Mouse (Mus musculus) MEL (cell line): ENCODE results near the gene Dnttip2. TPM values are rescaled to one million over a fixed set of nuclear protein-coding genes. Genes with fewer than 3 reads are reported as not detected.

ENCODE experiments used
- DNase-seq: peaks from one replicate; pipeline ENCODE4 v3.0.0; 2011; ENCODE audit warnings: low read depth, low spot score
- H3K27ac ChIP-seq: 2 replicates; pipeline ENCODE4 v1.5.1; 2012; ENCODE audit warnings: low read depth, mild to moderate bottlenecking, control low read depth, low read length, moderate library complexity; ENCODE audit not compliant: control insufficient read depth
- H3K27me3 ChIP-seq, 2 experiments: fragments of 150-350 bp in 1 of 2; sonication (generic) in 1 of 2; 2 replicates each; pipeline ENCODE4 v1.6.1; 2012; ENCODE audit warnings: low read length in 2 of 2, mild to moderate bottlenecking in 2 of 2, improper control_type of control experiment in 1 of 2, moderate library complexity in 1 of 2; ENCODE audit not compliant: insufficient read depth in 2 of 2, control insufficient read depth in 1 of 2
- H3K36me3 ChIP-seq, 2 experiments: 2 replicates each; pipeline ENCODE4 v1.6.1; 2012 to 2014; ENCODE audit warnings: low read length in 2 of 2, improper control_type of control experiment in 1 of 2, inconsistent platforms in 1 of 2, mild to moderate bottlenecking in 1 of 2; ENCODE audit not compliant: insufficient read depth in 2 of 2, control insufficient read depth in 1 of 2
- H3K4me1 ChIP-seq, 2 experiments: fragments of 150-350 bp in 1 of 2; sonication (generic) in 1 of 2; 2 replicates each; pipeline ENCODE4 v1.6.1; 2012; ENCODE audit warnings: low read length in 2 of 2, improper control_type of control experiment in 1 of 2, mild to moderate bottlenecking in 1 of 2; ENCODE audit not compliant: insufficient read depth in 2 of 2, control insufficient read depth in 1 of 2
- H3K4me3 ChIP-seq, 2 experiments: fragments of 150-350 bp in 1 of 2; sonication (generic) in 1 of 2; 2 replicates each; pipeline ENCODE4 v1.5.1; 2012; ENCODE audit warnings: low read depth in 2 of 2, low read length in 2 of 2, mild to moderate bottlenecking in 2 of 2, moderate library complexity in 2 of 2, control low read depth in 1 of 2, improper control_type of control experiment in 1 of 2; ENCODE audit not compliant: control insufficient read depth in 1 of 2, insufficient read depth in 1 of 2
- H3K79me2 ChIP-seq: 2 replicates; pipeline ENCODE4 v1.6.1; 2012; ENCODE audit warnings: mild to moderate bottlenecking, low read length, moderate library complexity; ENCODE audit not compliant: control insufficient read depth, poor library complexity, insufficient read depth
- H3K9ac ChIP-seq: 2 replicates; pipeline ENCODE4 v1.6.1; 2012; ENCODE audit warnings: low read depth, mild to moderate bottlenecking, control low read depth, low read length, moderate library complexity; ENCODE audit not compliant: control insufficient read depth, poor library complexity, severe bottlenecking
- H3K9me3 ChIP-seq: fragments of 150-350 bp; sonication (generic); replicated peaks from 2 replicates; pipeline ENCODE4 v1.6.1; 2012; ENCODE audit warnings: mild to moderate bottlenecking, low read length, improper control_type of control experiment, moderate library complexity; ENCODE audit not compliant: insufficient read depth
- BHLHE40 ChIP-seq: IDR thresholded peaks from 2 replicates; pipeline ENCODE4 v1.6.1; 2012; ENCODE audit warnings: low read depth, mild to moderate bottlenecking, inconsistent platforms, low read length, improper control_type of control experiment, borderline replicate concordance
- CHD2 ChIP-seq: IDR thresholded peaks from 2 replicates; pipeline ENCODE4 v1.6.1; 2011; ENCODE audit warnings: low read length, improper control_type of control experiment
- ELF1 ChIP-seq: IDR thresholded peaks from 2 replicates; pipeline ENCODE4 v1.6.1; 2014; ENCODE audit warnings: low read depth, mild to moderate bottlenecking, inconsistent platforms, low read length, improper control_type of control experiment, moderate library complexity
- GABPA ChIP-seq: IDR thresholded peaks from 2 replicates; pipeline ENCODE4 v1.6.1; 2012; ENCODE audit warnings: low read depth, mild to moderate bottlenecking, inconsistent platforms, low read length, improper control_type of control experiment, moderate library complexity
- GATA1 ChIP-seq: IDR thresholded peaks from 2 replicates; pipeline ENCODE4 v1.6.1; 2011; ENCODE audit warnings: low read depth, low read length, improper control_type of control experiment
- HCFC1 ChIP-seq: IDR thresholded peaks from 2 replicates; pipeline ENCODE4 v1.6.1; 2012; ENCODE audit warnings: low read depth, mild to moderate bottlenecking, inconsistent platforms, low read length, improper control_type of control experiment, moderate library complexity
- JUND ChIP-seq: IDR thresholded peaks from 2 replicates; pipeline ENCODE4 v1.6.1; 2011; ENCODE audit warnings: low read depth, mild to moderate bottlenecking, improper control_type of control experiment, low read length
- KAT2A ChIP-seq: conservative IDR thresholded peaks from 2 replicates; pipeline ENCODE4 v1.6.1; 2012; ENCODE audit warnings: low read depth, low read length, improper control_type of control experiment, inconsistent platforms
- MAFK ChIP-seq: IDR thresholded peaks from 2 replicates; pipeline ENCODE4 v1.6.1; 2011; ENCODE audit warnings: low read depth, mild to moderate bottlenecking, low read length, improper control_type of control experiment, borderline replicate concordance
- MAX ChIP-seq: IDR thresholded peaks from 2 replicates; pipeline ENCODE4 v1.6.1; 2011; ENCODE audit warnings: low read length, improper control_type of control experiment
- MEF2A ChIP-seq: IDR thresholded peaks from 2 replicates; pipeline ENCODE4 v1.6.1; 2014; ENCODE audit warnings: low read depth, mild to moderate bottlenecking, inconsistent platforms, low read length, improper control_type of control experiment; ENCODE audit not compliant: poor library complexity, insufficient replicate concordance, severe bottlenecking; ENCODE audit errors: extremely low read depth
- MXI1 ChIP-seq: IDR thresholded peaks from 2 replicates; pipeline ENCODE4 v1.6.1; 2011; ENCODE audit warnings: mild to moderate bottlenecking, low read depth, low read length, improper control_type of control experiment
- MYC ChIP-seq: IDR thresholded peaks from 2 replicates; pipeline ENCODE4 v1.6.1; 2011; ENCODE audit warnings: low read depth, mild to moderate bottlenecking, low read length, improper control_type of control experiment, moderate library complexity
- POLR2AphosphoS5 ChIP-seq: IDR thresholded peaks from 2 replicates; pipeline ENCODE4 v1.6.1; 2012; ENCODE audit warnings: low read depth, borderline replicate concordance, mild to moderate bottlenecking, inconsistent platforms, low read length, moderate library complexity, mixed read lengths
- TAL1 ChIP-seq: IDR thresholded peaks from 2 replicates; pipeline ENCODE4 v1.6.1; 2012; ENCODE audit warnings: mild to moderate bottlenecking, inconsistent platforms, low read length, moderate library complexity, mixed read lengths
- TCF12 ChIP-seq: IDR thresholded peaks from 2 replicates; pipeline ENCODE4 v1.6.1; 2014; ENCODE audit warnings: low read depth, mild to moderate bottlenecking, inconsistent platforms, low read length, improper control_type of control experiment, moderate library complexity
- USF1 ChIP-seq: IDR thresholded peaks from 2 replicates; pipeline ENCODE4 v1.6.1; 2014; ENCODE audit warnings: low read depth, mild to moderate bottlenecking, inconsistent platforms, low read length, improper control_type of control experiment, moderate library complexity
- ZC3H11A ChIP-seq: IDR thresholded peaks from 2 replicates; pipeline ENCODE4 v1.6.1; 2012; ENCODE audit warnings: low read depth, mild to moderate bottlenecking, inconsistent platforms, low read length, improper control_type of control experiment
- ZMIZ1 ChIP-seq: IDR thresholded peaks from 2 replicates; pipeline ENCODE4 v1.6.1; 2012; ENCODE audit warnings: low read depth, mild to moderate bottlenecking, inconsistent platforms, low read length, improper control_type of control experiment, moderate library complexity
- ZNF384 ChIP-seq: IDR thresholded peaks from 2 replicates; pipeline ENCODE4 v1.6.1; 2012; ENCODE audit warnings: low read depth, mild to moderate bottlenecking, inconsistent platforms, low read length, improper control_type of control experiment
- polyA plus RNA-seq, 2 experiments: library from polyadenylated mRNA; stranded (reverse) in 1 of 2; unstranded in 1 of 2; fragments of >175 nt in 1 of 2; fragments of >200 nt in 1 of 2; gene quantifications; 2 replicates each; pipeline versions ENCODE4 v1.2.1 to v1.2.4; 2012; ENCODE audit warnings: low replicate concordance in 2 of 2, low read depth in 1 of 2; ENCODE audit not compliant: insufficient read length in 2 of 2, insufficient read depth in 1 of 2, missing spikeins in 1 of 2
- total RNA-seq: library from RNA; depleted of rRNA; stranded (reverse); fragments of 300-350 nt; gene quantifications from 2 replicates; pipeline ENCODE4 v1.2.3, GENCODE M21; 2012

Gene Dnttip2
- total and polyA plus RNA-seq, 3 experiments: 84.4 to 90.5 TPM; not detected in 1

- no peaks in the 10 kb centered on the region for H3K36me3 ChIP-seq
- H3K4me1 ChIP-seq: no peaks in the 10 kb centered on the region
- H3K27ac ChIP-seq: no peak overlapping the region
- no peaks in the 10 kb centered on the region for H3K9me3 ChIP-seq
- no peaks in the 10 kb centered on the region for H3K27me3 ChIP-seq
- no peaks in the 10 kb centered on the region for H3K79me2 ChIP-seq
- H3K9ac ChIP-seq: no peak overlapping the region
- no peak for DNase-seq
- TF ChIP-seq TAL1 (no peak), USF1 (no peak), ELF1 (no peak), TCF12 (no peak), MXI1 (no peak), GABPA (no peak), POLR2AphosphoS5 (no peak), ZC3H11A (no peak), MAFK (no peak), ZMIZ1 (no peak), GATA1 (no peak), BHLHE40 (no peak)
- TF ChIP-seq, all 39 proteins: peak for 0
- H3K4me3 ChIP-seq: no peak overlapping the region
Measured at GRCm38 (mm10) chr3:122313936-122314335, 39.7 kb downstream of the Dnttip2 start.

- Histone ChIP-seq H3K9me3 (no peaks in the 10 kb centered on the region), H3K79me2 (no peaks in the 10 kb centered on the region), H3K27ac (no peak overlapping the region), H3K4me1 (no peaks in the 10 kb centered on the region), H3K4me3 (no peak overlapping the region), H3K36me3 (no peaks in the 10 kb centered on the region), H3K9ac (no peak overlapping the region), H3K27me3 (no peaks in the 10 kb centered on the region)
- TF ChIP-seq POLR2AphosphoS5 (no peak), GABPA (no peak), KAT2A (no peak), BHLHE40 (no peak), MEF2A (no peak), JUND (no peak), HCFC1 (no peak), MYC (no peak), CHD2 (no peak), TAL1 (no peak), MAX (no peak), ZNF384 (no peak)
- DNase-seq: no peak
Measured at GRCm38 (mm10) chr3:122316621-122317020, 42.4 kb downstream of the Dnttip2 start.
